Mouse (Mus musculus): Measurements from ENCODE around the gene Syce2. TPM values are rescaled to one million over a fixed set of nuclear protein-coding genes. Genes with fewer than 3 reads are reported as not detected.

The Syce2 gene
- polyA plus RNA-seq, 1 experiment from 2014 or later = 36.9 TPM

DNA sequence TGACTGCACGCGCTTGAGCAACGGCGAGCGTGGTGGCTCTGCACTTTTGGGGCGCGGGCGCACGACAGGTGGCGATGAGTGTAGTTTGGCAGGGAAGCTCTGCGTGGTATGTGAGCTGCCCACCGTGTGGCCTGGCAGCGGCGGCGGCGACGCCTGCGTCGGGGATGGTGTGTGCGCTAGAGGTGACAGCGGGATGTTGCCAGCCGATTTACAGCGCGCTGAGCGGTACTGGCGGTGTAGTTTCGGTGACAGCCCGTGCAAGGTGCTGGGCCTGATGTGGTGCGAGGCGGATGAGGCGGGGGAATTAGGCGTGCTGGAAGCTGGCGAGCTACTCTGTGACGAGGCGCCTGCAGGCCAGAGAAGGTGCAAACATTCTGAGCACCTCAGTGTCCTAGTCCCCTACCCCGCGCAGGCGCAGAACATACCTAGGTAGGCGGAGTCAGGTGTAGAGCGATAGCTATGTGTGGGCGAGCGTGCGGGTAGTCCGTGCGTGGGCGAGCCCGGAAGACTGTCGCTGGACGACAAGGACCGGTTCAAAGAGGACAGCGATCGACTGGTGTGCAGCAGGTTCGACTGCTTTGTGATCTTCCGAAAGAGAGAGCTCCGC, 41.1 kb downstream of the Syce2 start:
- ATAC-seq (ENCODE audit: insufficient number of reproducible peaks, low FRiP score) = peak; percentile 77
- Histone ChIP-seq H3K27me3 (replicated peaks) (peaks cover 91% of the 10 kb centered on the region), H3K9me3 (replicated peaks) (0 out of 2 replicates have a peak, but pooled peaks cover 4% of the 10 kb centered on the region), H3K4me2 (peak overlapping the region; percentile 82), H3K27ac (ENCODE audit: poor library complexity, severe bottlenecking) (no peak overlapping the region), H3K4me3 (peak overlapping the region; percentile 49), H3K36me3 (no peaks in the 10 kb centered on the region), H3K4me1 (replicated peaks) (peaks cover 18% of the 10 kb centered on the region), H3K9ac (peak overlapping the region; percentile 58)
- under 1% methylated on average over 55 of the region's 55 CpGs for WGBS

DNA sequence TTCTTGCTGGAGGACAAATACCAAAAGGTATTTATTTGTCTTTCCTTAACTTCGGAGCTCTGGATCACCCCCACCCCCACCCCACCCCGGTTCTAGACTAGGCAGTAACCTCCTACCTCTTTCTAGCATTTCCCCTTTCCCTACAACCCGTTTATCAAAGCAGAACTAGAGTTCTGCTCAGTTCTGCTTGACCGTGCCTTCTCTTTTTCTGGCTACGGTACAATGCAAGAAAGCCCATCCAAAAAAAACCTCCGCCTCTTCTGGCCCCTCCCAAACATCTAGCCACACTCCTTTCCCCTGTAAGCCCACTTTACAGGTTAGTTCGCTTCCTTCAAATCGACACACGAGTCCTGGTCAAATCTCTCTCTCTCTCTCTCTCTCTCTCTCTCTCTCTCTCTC, 41.6 kb downstream of the Syce2 start:
- no peak for ATAC-seq (ENCODE audit: insufficient number of reproducible peaks, low FRiP score)
- 16% methylated on average over 9 of the region's 9 CpGs for WGBS

DNA sequence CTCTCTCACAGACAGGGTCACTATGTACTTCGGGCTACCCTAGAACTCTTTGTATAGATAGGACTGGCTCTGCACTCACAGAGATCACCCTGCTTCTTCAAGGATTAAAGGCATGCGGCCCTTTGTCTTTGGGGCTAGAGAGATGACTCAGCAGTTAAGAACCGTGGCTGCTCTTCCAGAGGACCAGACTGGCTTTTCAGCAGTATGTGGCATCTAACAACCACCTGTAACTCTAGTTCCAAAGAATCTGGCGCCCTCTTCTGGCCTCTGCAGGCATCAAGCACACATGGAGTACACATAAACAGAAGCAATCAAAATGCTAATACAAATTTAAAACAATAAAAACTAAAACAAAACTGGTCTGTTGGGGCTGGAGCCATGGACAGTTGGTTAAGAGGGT, 42.0 kb downstream of the Syce2 start:
- H3K4me1 ChIP-seq (replicated peaks) = peaks cover 15% of the 10 kb centered on the region
- H3K27me3 ChIP-seq (replicated peaks) = peaks cover 99% of the 10 kb centered on the region
- H3K9ac ChIP-seq = no peak overlapping the region
- H3K36me3 ChIP-seq = no peaks in the 10 kb centered on the region
- H3K27ac ChIP-seq (ENCODE audit: poor library complexity, severe bottlenecking) = no peak overlapping the region
- 33% methylated on average over 4 of the region's 4 CpGs for WGBS
- no peak for ATAC-seq (ENCODE audit: insufficient number of reproducible peaks, low FRiP score)
- H3K4me2 ChIP-seq = peak overlapping the region; percentile 82; the same call in 1 of the 2 replicates
- peak overlapping the region; percentile 49 for H3K4me3 ChIP-seq
- H3K9me3 ChIP-seq (replicated peaks) = 0 out of 2 replicates have a peak, but pooled peaks cover 4% of the 10 kb centered on the region

More for the DNA sequence above, 41.6 kb downstream of the Syce2 start:
- Histone ChIP-seq H3K27ac (ENCODE audit: poor library complexity, severe bottlenecking) (no peak overlapping the region), H3K27me3 (replicated peaks) (peaks cover 96% of the 10 kb centered on the region), H3K4me1 (replicated peaks) (peaks cover 18% of the 10 kb centered on the region), H3K36me3 (no peaks in the 10 kb centered on the region), H3K4me3 (peak overlapping the region; percentile 49), H3K9me3 (replicated peaks) (0 out of 2 replicates have a peak, but pooled peaks cover 4% of the 10 kb centered on the region), H3K4me2 (peak overlapping the region; percentile 82), H3K9ac (peak overlapping the region; percentile 58)

DNA sequence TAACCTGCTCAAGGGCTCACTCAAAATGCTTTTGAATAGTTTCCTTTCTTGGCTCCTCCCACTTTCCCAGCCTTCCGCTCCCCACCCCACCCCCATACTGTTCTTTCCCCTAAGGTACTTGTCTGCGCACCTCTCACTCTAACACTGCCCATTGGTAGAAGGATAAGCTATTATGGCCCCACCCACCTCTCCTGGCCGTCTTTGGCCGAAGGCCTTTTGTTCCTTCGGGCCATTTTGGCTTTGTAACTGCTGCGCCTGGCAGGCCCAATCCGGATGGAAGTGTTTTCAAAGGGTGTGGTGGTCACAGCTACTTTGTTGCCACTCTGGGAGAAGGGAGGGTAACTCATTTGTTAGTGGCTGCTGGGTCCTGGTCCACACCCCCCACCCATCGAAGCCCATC, 43.4 kb downstream of the Syce2 start:
- Histone ChIP-seq H3K4me3 (no peak overlapping the region), H3K4me2 (no peak overlapping the region), H3K27me3 (replicated peaks) (peaks cover 99% of the 10 kb centered on the region), H3K4me1 (replicated peaks) (peaks cover 12% of the 10 kb centered on the region), H3K9me3 (replicated peaks) (0 out of 2 replicates have a peak, but pooled peaks cover 4% of the 10 kb centered on the region), H3K36me3 (no peaks in the 10 kb centered on the region), H3K9ac (no peak overlapping the region), H3K27ac (ENCODE audit: poor library complexity, severe bottlenecking) (no peak overlapping the region)
- 89% methylated on average over 8 of the region's 8 CpGs for WGBS
- ATAC-seq (ENCODE audit: insufficient number of reproducible peaks, low FRiP score) = no peak

DNA sequence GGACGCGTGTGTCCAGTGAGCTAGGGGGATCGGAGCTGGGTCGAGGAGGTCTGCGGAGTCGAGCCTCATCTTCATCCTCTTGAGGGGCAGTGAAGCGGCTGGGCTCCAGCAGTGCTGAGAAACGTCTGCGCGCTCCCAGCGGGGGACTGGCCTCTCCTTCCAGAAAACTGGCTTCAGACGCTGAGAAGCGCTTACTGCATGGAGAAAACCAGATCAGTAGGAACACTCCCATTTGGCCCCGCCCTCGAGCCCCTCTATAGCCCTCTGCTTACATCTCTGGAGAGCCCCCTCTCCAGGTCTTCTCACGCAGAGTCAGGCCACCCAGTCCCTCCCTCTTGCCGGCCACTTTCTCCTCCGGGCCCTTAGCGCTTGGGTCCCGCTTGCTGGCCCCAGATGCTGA, 45.9 kb downstream of the Syce2 start:
- no peak overlapping the region for H3K4me2 ChIP-seq
- H3K4me1 ChIP-seq (replicated peaks) = peaks cover 11% of the 10 kb centered on the region
- no peak for ATAC-seq (ENCODE audit: insufficient number of reproducible peaks, low FRiP score)
- no peak overlapping the region for H3K9ac ChIP-seq
- WGBS = 24% methylated on average over 20 of the region's 20 CpGs
- 0 out of 2 replicates have a peak, but pooled peaks cover 4% of the 10 kb centered on the region for H3K9me3 ChIP-seq (replicated peaks)
- H3K27me3 ChIP-seq (replicated peaks) = peaks cover 87% of the 10 kb centered on the region
- H3K4me3 ChIP-seq = no peak overlapping the region
- H3K36me3 ChIP-seq = no peaks in the 10 kb centered on the region
- H3K27ac ChIP-seq (ENCODE audit: poor library complexity, severe bottlenecking) = no peak overlapping the region

DNA sequence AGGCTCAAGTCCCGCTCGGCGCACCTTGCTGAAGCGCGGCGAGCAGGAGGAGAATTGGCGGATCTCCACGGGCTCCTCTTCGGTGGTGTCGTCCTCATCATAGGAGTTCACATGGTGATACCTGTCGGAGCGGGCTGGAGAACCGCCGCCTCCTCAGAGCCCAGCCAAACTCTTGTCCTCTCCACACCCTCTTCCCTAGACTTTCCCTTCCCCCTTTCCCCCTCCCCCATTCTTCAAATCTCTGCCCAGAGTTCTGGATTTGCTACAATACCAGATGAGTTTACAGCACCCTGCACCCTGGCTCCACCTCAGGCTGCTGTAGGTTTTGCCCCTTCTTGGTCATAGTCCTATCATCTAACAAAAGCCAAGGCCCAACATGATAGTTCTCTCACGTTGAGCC, 46.7 kb downstream of the Syce2 start:
- 89% methylated on average over 15 of the region's 15 CpGs for WGBS
- no peak for ATAC-seq (ENCODE audit: insufficient number of reproducible peaks, low FRiP score)
- peaks cover 82% of the 10 kb centered on the region for H3K27me3 ChIP-seq (replicated peaks)

DNA sequence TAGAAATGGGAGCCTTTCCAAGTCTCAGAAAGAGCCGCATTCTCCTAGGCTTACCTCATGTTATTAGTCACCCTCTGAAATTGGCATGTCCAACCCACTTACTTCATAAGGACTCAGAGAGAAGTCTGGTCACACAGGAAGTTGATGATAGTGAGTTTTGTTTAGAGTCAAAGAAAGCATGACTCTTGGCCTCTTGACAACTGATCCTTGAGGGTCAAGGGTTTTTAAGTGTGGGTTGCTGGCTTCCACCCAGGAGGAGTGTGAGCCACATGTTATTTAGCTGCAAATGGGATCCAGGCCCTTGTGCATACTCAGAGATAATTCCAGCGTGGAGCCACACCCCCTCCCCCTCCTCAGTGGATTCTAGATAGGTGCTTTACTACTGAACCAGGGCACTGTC, 49.7 kb downstream of the Syce2 start:
- ATAC-seq (ENCODE audit: insufficient number of reproducible peaks, low FRiP score) = no peak
- no peak overlapping the region for H3K27ac ChIP-seq (ENCODE audit: poor library complexity, severe bottlenecking)
- H3K4me3 ChIP-seq = no peak overlapping the region
- H3K27me3 ChIP-seq (replicated peaks) = peaks cover 80% of the 10 kb centered on the region
- H3K4me1 ChIP-seq (replicated peaks) = peaks cover 5% of the 10 kb centered on the region; the same call in 1 of the 2 replicates
- 52% methylated on average over 2 of the region's 2 CpGs for WGBS
- H3K4me2 ChIP-seq = no peak overlapping the region
- H3K9ac ChIP-seq = no peak overlapping the region
- H3K9me3 ChIP-seq (replicated peaks) = no peaks in the 10 kb centered on the region
- no peaks in the 10 kb centered on the region for H3K36me3 ChIP-seq

More for the DNA sequence above, 46.7 kb downstream of the Syce2 start:
- Histone ChIP-seq H3K9ac (no peak overlapping the region), H3K9me3 (replicated peaks) (0 out of 2 replicates have a peak, but pooled peaks cover 4% of the 10 kb centered on the region), H3K4me1 (replicated peaks) (peaks cover 5% of the 10 kb centered on the region; the same call in 1 of the 2 replicates), H3K4me2 (no peak overlapping the region), H3K27ac (ENCODE audit: poor library complexity, severe bottlenecking) (no peak overlapping the region), H3K36me3 (no peaks in the 10 kb centered on the region), H3K4me3 (no peak overlapping the region)

DNA sequence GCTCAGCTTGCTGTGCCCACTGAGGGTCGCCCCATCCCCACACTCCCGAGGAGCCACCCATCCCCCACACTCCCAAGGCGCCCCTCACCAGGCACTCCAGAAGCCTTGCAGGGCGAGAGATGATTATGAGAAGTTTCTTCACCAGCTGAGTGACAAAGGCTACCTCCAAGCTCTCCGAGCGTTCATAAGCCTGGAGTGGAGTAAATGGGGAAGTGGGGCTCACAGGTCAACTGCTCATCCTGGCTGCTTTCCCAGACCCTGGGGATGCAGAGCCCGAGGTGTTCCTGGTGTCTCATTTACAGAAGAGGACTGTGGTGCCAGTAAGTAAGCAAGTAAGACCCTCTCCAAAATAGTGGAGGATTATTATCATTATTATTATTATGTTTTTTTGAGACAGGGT, 53.6 kb downstream of the Syce2 start:
- no peak overlapping the region for H3K4me2 ChIP-seq
- H3K9me3 ChIP-seq (replicated peaks) = no peaks in the 10 kb centered on the region
- peaks cover 13% of the 10 kb centered on the region; the same call in 1 of the 2 replicates for H3K4me1 ChIP-seq (replicated peaks)
- no peak for ATAC-seq (ENCODE audit: insufficient number of reproducible peaks, low FRiP score)
- H3K36me3 ChIP-seq = no peaks in the 10 kb centered on the region
- H3K27ac ChIP-seq (ENCODE audit: poor library complexity, severe bottlenecking) = no peak overlapping the region
- peaks cover 76% of the 10 kb centered on the region for H3K27me3 ChIP-seq (replicated peaks)
- no peak overlapping the region for H3K9ac ChIP-seq
- WGBS = 59% methylated on average over 7 of the region's 7 CpGs
- H3K4me3 ChIP-seq = no peak overlapping the region

DNA sequence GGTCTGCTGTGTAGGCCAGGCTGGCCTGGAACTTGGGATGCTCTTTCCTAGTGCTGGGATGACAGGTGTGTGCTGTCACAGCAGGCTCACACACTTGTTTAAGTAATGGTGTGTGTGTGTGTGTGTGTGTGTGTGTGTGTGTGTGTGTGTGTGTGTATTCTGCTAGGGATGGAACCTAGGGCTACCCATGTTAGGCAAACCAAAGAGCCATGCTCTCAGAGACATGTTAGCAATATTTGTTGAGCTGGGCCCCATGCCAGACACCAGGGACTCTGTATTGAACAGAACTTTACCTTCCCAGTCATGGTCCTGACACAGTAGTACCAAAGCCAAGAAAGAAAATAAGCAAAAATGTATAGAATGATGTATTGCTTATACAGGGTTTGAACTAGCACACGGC, 55.6 kb downstream of the Syce2 start:
- no peak for ATAC-seq (ENCODE audit: insufficient number of reproducible peaks, low FRiP score)
- Histone ChIP-seq H3K4me3 (no peak overlapping the region), H3K9ac (no peak overlapping the region), H3K36me3 (no peaks in the 10 kb centered on the region), H3K27ac (ENCODE audit: poor library complexity, severe bottlenecking) (no peak overlapping the region), H3K27me3 (replicated peaks) (peaks cover 84% of the 10 kb centered on the region), H3K4me1 (replicated peaks) (0 out of 2 replicates have a peak, but pooled peaks cover 9% of the 10 kb centered on the region), H3K4me2 (no peak overlapping the region), H3K9me3 (replicated peaks) (no peaks in the 10 kb centered on the region)
- 68% methylated on average over 1 of the region's 1 CpGs for WGBS

DNA sequence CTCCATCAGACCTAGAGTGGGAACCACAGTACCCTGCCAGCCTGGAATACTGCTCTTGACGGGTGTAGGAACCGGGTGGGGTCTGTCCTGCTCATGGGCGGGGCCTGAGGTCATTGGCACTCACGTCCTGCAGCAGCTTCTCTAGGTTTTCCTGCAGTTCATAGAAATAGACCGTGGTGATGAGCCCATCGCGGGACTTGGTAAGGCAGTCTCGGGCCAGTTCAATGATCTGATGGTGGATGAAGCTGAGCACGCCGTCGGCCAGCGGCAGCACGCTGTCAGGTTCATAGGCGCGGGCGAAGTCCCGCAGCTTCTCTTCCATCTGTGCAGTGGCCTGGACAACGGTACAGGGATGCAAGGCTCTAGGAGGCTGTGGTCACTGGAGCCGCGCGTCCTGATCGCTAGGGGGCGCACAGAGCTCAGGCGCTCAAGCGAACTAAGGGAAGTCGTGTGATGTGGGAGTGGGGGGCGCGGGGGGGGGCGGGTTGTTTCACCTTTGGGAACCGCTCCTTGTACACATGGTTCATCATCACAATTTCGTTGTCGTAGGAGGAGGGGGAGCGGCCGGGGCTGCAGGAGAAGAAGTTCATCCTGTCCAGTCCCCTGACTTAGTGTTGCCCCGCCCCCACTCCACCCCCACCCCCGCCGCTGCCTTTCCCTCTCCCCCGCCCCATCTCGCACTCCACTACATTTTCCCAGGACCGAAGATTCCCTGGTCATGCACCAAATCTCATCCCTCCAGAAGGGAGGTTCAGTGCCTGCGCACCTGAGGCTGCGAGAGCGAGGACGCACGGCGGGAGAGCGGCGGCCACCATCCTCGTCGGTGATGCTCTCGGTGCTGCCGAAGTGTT, 56.8 kb downstream of the Syce2 start:
- 4% methylated on average over 51 of the region's 52 CpGs for WGBS
- ATAC-seq (ENCODE audit: insufficient number of reproducible peaks, low FRiP score) = peak; percentile 64; the same call in 1 of the 2 replicates
- peak overlapping the region; percentile 69 for H3K4me2 ChIP-seq
- peak overlapping the region; percentile 42 for H3K4me3 ChIP-seq
- H3K36me3 ChIP-seq = no peaks in the 10 kb centered on the region
- no peak overlapping the region for H3K27ac ChIP-seq (ENCODE audit: poor library complexity, severe bottlenecking)
- peaks cover 86% of the 10 kb centered on the region for H3K27me3 ChIP-seq (replicated peaks)
- H3K4me1 ChIP-seq (replicated peaks) = 0 out of 2 replicates have a peak, but pooled peaks cover 9% of the 10 kb centered on the region
- no peaks in the 10 kb centered on the region for H3K9me3 ChIP-seq (replicated peaks)
- peak overlapping the region; percentile 21; the same call in 1 of the 2 replicates for H3K9ac ChIP-seq

DNA sequence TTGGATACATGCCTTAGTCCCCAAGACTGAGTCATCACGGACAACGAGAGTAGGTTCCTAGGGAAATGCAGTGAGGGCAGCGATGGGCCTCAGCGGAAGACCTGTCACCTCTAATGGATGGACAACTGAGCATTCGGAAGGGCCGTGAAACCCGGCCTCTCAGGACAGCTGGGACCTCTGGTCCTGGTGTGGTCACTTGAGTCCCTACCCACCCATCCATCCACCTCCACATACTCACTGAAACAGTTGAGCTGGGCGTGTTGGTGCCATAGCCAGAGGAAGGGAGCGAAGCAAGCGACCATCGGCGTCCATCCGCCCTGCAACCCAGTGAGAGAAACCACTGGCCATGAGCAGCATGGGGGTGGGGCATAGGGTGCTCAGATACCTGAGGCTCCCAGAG, 58.7 kb downstream of the Syce2 start:
- no peak overlapping the region for H3K27ac ChIP-seq (ENCODE audit: poor library complexity, severe bottlenecking)
- no peak for ATAC-seq (ENCODE audit: insufficient number of reproducible peaks, low FRiP score)
- H3K9me3 ChIP-seq (replicated peaks) = no peaks in the 10 kb centered on the region
- H3K9ac ChIP-seq = no peak overlapping the region
- 79% methylated on average over 13 of the region's 13 CpGs for WGBS
- no peaks in the 10 kb centered on the region for H3K36me3 ChIP-seq
- H3K4me1 ChIP-seq (replicated peaks) = peaks cover 11% of the 10 kb centered on the region; the same call in 1 of the 2 replicates
- H3K4me3 ChIP-seq = no peak overlapping the region
- H3K27me3 ChIP-seq (replicated peaks) = peaks cover 87% of the 10 kb centered on the region
- no peak overlapping the region for H3K4me2 ChIP-seq

Data from heart, embryonic 12.5 days (tissue).